Comparison of ENCODE assay signal across 9 mouse cellular contexts in genomic region chr4:124624111-124624581, GRCm38 (mm10). TPM values are rescaled to one million over a fixed set of nuclear protein-coding genes. Genes with fewer than 3 reads are reported as not detected.
DNase-seq lines count a peak whose midpoint lies in the region; ATAC-seq and TF ChIP-seq lines count a peak whose summit lies in the region.
"Had no signal": no experiment of that assay in that cellular context is flagged by ENCODE, and none has a peak within 500 bp of the region (broad histone marks: within the 10 kb centered on the region; RNA-seq: fewer than 3 reads in every experiment).

No protein-coding gene starts in this region.

- TF ChIP-seq CTCF in heart, postnatal 0 days (IDR thresholded peaks at IDR 0.05; ENCODE audit: low read depth), result no peak
- TF ChIP-seq CTCF in heart, adult 2 months (IDR thresholded peaks at IDR 0.05), result no peak
- no peak for TF ChIP-seq CTCF in brain, embryonic 14.5 days (IDR thresholded peaks at IDR 0.05; ENCODE audit: borderline replicate concordance, extremely low read depth, insufficient read depth, insufficient read length)
- no peak for TF ChIP-seq CTCF in kidney, adult 2 months (conservative IDR thresholded peaks at IDR 0.05; ENCODE audit: insufficient read depth, insufficient read length, low read depth, low read length)

- H3K27ac ChIP-seq in heart, postnatal 0 days (ENCODE audit: low read depth), result no peak overlapping the region
- no peak overlapping the region for H3K27ac ChIP-seq in heart, adult 2 months
- H3K27ac ChIP-seq in limb, embryonic 13.5 days, result no peak overlapping the region
- H3K27ac ChIP-seq in kidney, adult 2 months (ENCODE audit: insufficient read depth, low read depth, low read length), result no peak overlapping the region
- H3K27ac ChIP-seq: lung, embryonic 15.5 days had no signal

- H3K4me1 ChIP-seq in heart, postnatal 0 days (ENCODE audit: control insufficient read depth, insufficient read depth), result no peaks in the 10 kb centered on the region
- H3K4me1 ChIP-seq in heart, adult 2 months (ENCODE audit: control insufficient read depth, insufficient read depth, low read length), result no peaks in the 10 kb centered on the region; the same call in 1 of the 2 replicates
- H3K4me1 ChIP-seq in limb, embryonic 13.5 days, result peaks cover 5% of the 10 kb centered on the region; the same call in 1 of the 2 replicates
- no peaks in the 10 kb centered on the region for H3K4me1 ChIP-seq in kidney, adult 2 months (ENCODE audit: control insufficient read depth, insufficient read depth, low read length)

- no peak for TF ChIP-seq EP300 in heart, postnatal 0 days (IDR thresholded peaks at IDR 0.05; ENCODE audit: low read depth)
- no peak for TF ChIP-seq EP300 in heart, adult 2 months (IDR thresholded peaks at IDR 0.05; ENCODE audit: insufficient read depth, low read depth, low read length)

- no peaks in the 10 kb centered on the region for H3K36me3 ChIP-seq in heart, postnatal 0 days (replicated peaks; ENCODE audit: control insufficient read depth, insufficient read depth, low read length)
- H3K36me3 ChIP-seq in heart, adult 2 months (ENCODE audit: control insufficient read depth, insufficient read depth, low read length), result no peaks in the 10 kb centered on the region
- H3K36me3 ChIP-seq in limb, embryonic 13.5 days, result no peaks in the 10 kb centered on the region
- H3K36me3 ChIP-seq in kidney, adult 2 months (ENCODE audit: control insufficient read depth, insufficient read depth, low read length), result no peaks in the 10 kb centered on the region
- H3K36me3 ChIP-seq: lung, embryonic 15.5 days had no signal

- H3K4me2 ChIP-seq in heart, postnatal 0 days (ENCODE audit: low read depth, low read length), result no peak overlapping the region
- 0 out of 2 replicates have a peak overlapping the region, but pooled peaks have one; percentile 3 for H3K4me2 ChIP-seq in limb, embryonic 13.5 days (replicated peaks)
- H3K4me2 ChIP-seq: lung, embryonic 15.5 days had no signal

- ATAC-seq in heart, postnatal 0 days (ENCODE audit: insufficient read depth, low read depth), result 0 out of 2 replicates have a peak, but pooled peaks have one; percentile 20
- ATAC-seq in frontal cortex, adult (ENCODE audit: low TSS enrichment), result peak; percentile 62; the same call in 1 of the 2 replicates
- peak; percentile 8; the same call in 1 of the 2 replicates for ATAC-seq in limb, embryonic 13.5 days (ENCODE audit: low FRiP score, low read depth)

- no peak overlapping the region for H3K4me3 ChIP-seq in heart, postnatal 0 days (ENCODE audit: low read depth, low read length)
- no peak overlapping the region for H3K4me3 ChIP-seq in heart, adult 2 months
- no peak overlapping the region for H3K4me3 ChIP-seq in limb, embryonic 13.5 days
- no peak overlapping the region for H3K4me3 ChIP-seq in kidney, adult 2 months (ENCODE audit: insufficient read depth, low read depth, low read length)
- H3K4me3 ChIP-seq: lung, embryonic 15.5 days had no signal

- no peaks in the 10 kb centered on the region for H3K9me3 ChIP-seq in heart, postnatal 0 days (replicated peaks; ENCODE audit: control insufficient read depth, low read length)
- no peaks in the 10 kb centered on the region for H3K9me3 ChIP-seq in limb, embryonic 13.5 days
- H3K9me3 ChIP-seq: lung, embryonic 15.5 days had no signal

- intact Hi-C loops in heart, adult 2 months (cut with DNase I), result no loop called here

- no peak for TF ChIP-seq POLR2A in heart, adult 2 months (IDR thresholded peaks at IDR 0.05; ENCODE audit: insufficient read depth, low read depth, low read length)
- TF ChIP-seq POLR2A in brain, embryonic 14.5 days (IDR thresholded peaks at IDR 0.05; ENCODE audit: borderline replicate concordance, extremely low read depth, insufficient read depth, insufficient read length, poor library complexity, severe bottlenecking), result no peak
- TF ChIP-seq POLR2A in kidney, adult 2 months (IDR thresholded peaks at IDR 0.05; ENCODE audit: low read depth, low read length), result no peak

- no peaks in the 10 kb centered on the region for H3K79me2 ChIP-seq in heart, adult 2 months (replicated peaks; ENCODE audit: control insufficient read depth, insufficient read depth, low read length)

- 31% methylated on average over 7 of the region's 7 CpGs for WGBS in heart, postnatal 0 days
- 24% methylated on average over 7 of the region's 7 CpGs for WGBS in heart, adult 2 months
- WGBS in limb, embryonic 13.5 days, result 37% methylated on average over 7 of the region's 7 CpGs
- 30% methylated on average over 7 of the region's 7 CpGs for WGBS in kidney, adult 2 months

- no peak overlapping the region for H3K9ac ChIP-seq in heart, postnatal 0 days (replicated peaks; ENCODE audit: low read depth, low read length)
- H3K9ac ChIP-seq in heart, adult 2 months (ENCODE audit: low read depth, low read length), result no peak overlapping the region
- H3K9ac ChIP-seq in limb, embryonic 13.5 days, result no peak overlapping the region
- H3K9ac ChIP-seq: lung, embryonic 15.5 days had no signal

- H3K27me3 ChIP-seq in heart, postnatal 0 days (ENCODE audit: control insufficient read depth, insufficient read depth, low read length), result no peaks in the 10 kb centered on the region
- H3K27me3 ChIP-seq in heart, adult 2 months (ENCODE audit: control insufficient read depth, insufficient read depth, low read length), result no peaks in the 10 kb centered on the region
- peaks cover 5% of the 10 kb centered on the region; the same call in 1 of the 2 replicates for H3K27me3 ChIP-seq in limb, embryonic 13.5 days
- no peaks in the 10 kb centered on the region for H3K27me3 ChIP-seq in kidney, adult 2 months (replicated peaks; ENCODE audit: control insufficient read depth, insufficient read depth, low read length)
- H3K27me3 ChIP-seq: lung, embryonic 15.5 days had no signal

- no peak for DNase-seq in heart, postnatal 0 days (ENCODE audit: low spot score)
- DNase-seq in heart, adult 2 months, result no peak
- peak; percentile 54 for DNase-seq in brain, embryonic 14.5 days (ENCODE audit: low read depth)
- no peak for DNase-seq in thymus, postnatal 36 days
- DNase-seq in spleen, postnatal 4 days (ENCODE audit: low spot score in 2 of 2), result no peak
- no peak for DNase-seq in kidney, adult 2 months

RNA-seq across cellular contexts. Expression of gene 3100002H09Rik, which starts 13.5 kb away (rescaled TPM):
- not detected in 2 replicates for total RNA-seq in heart, postnatal 0 days (2014; rRNA removed; ENCODE audit: low replicate concordance)
- not detected in 2 replicates for polyA plus RNA-seq in heart, postnatal 0 days (2015; fragmentation: Nextera tagmentation; extraction: Ambion mirVana)
- not detected for total RNA-seq in heart, adult 2 months (2021)
- not detected in 2 replicates for polyA plus RNA-seq in heart, adult 2 months (2012; rRNA removed)
- polyA plus RNA-seq in brain, embryonic 14.5 days (2012; rRNA removed), result 0.08 and 0.36 TPM in 2 replicates
- polyA plus RNA-seq in limb, embryonic 13.5 days (2015; fragmentation: Nextera tagmentation; extraction: Ambion mirVana), result 0.23 TPM in 2 replicates
- not detected in 2 replicates for polyA plus RNA-seq in kidney, adult 2 months (2012; rRNA removed)
- polyA plus RNA-seq: lung, embryonic 15.5 days had no signal

RNA-seq across cellular contexts. Expression of gene Pou3f1, which starts 32.5 kb away (rescaled TPM):
- total RNA-seq in heart, postnatal 0 days (2014; rRNA removed; ENCODE audit: low replicate concordance), result 0.04 and 1.5 TPM in 2 replicates
- 0.03 and 0.08 TPM in 2 replicates for polyA plus RNA-seq in heart, postnatal 0 days (2015; fragmentation: Nextera tagmentation; extraction: Ambion mirVana)
- under 1 TPM; 0.08 to 0.16 TPM for total RNA-seq in heart, adult 2 months (2021)
- polyA plus RNA-seq in heart, adult 2 months (2012; rRNA removed), result 0.04 and 0.09 TPM in 2 replicates
- 21.3 and 23.1 TPM in 2 replicates for polyA plus RNA-seq in brain, embryonic 14.5 days (2012; rRNA removed)
- polyA plus RNA-seq in limb, embryonic 13.5 days (2015; fragmentation: Nextera tagmentation; extraction: Ambion mirVana), result 0.75 and 0.99 TPM in 2 replicates
- polyA plus RNA-seq in kidney, adult 2 months (2012; rRNA removed), result 0.02 and 0.04 TPM in 2 replicates

Comparison
In these comparisons a context has a peak if more than half of its experiments do, and no peak if none do; other contexts are left out.
1. ATAC-seq: peak in every context shown above with its lines; median percentile 62 in frontal cortex, adult; 20 in heart, postnatal 0 days; 8 in limb, embryonic 13.5 days.
2. RNA of gene Pou3f1, which starts 32.5 kb away (polyA plus RNA-seq): 21.3 to 23.1 TPM in brain, embryonic 14.5 days; 0.75 to 0.99 TPM in limb, embryonic 13.5 days, 0.04 to 0.09 TPM in heart, adult 2 months, 0.03 to 0.08 TPM in heart, postnatal 0 days and 0.02 to 0.04 TPM in kidney, adult 2 months; every median in the first group is over 10 times any median in the second.